Mouse (Mus musculus) lung, postnatal 0 days (tissue): Measurements from ENCODE around the gene Nifk.
A peak's percentile ranks its signal among the peaks of the same experiment; 100 is the strongest.

Experiments used
- CTCF ChIP-seq: IDR thresholded peaks from 2 replicates; pipeline ENCODE4 v1.5.1; 2016; ENCODE audit warnings: antibody characterized with exemption, mild to moderate bottlenecking
- EP300 ChIP-seq: IDR thresholded peaks from 2 replicates; pipeline ENCODE4 v1.6.1; 2016; ENCODE audit warnings: antibody characterized with exemption, mild to moderate bottlenecking, control low read depth

DNA sequence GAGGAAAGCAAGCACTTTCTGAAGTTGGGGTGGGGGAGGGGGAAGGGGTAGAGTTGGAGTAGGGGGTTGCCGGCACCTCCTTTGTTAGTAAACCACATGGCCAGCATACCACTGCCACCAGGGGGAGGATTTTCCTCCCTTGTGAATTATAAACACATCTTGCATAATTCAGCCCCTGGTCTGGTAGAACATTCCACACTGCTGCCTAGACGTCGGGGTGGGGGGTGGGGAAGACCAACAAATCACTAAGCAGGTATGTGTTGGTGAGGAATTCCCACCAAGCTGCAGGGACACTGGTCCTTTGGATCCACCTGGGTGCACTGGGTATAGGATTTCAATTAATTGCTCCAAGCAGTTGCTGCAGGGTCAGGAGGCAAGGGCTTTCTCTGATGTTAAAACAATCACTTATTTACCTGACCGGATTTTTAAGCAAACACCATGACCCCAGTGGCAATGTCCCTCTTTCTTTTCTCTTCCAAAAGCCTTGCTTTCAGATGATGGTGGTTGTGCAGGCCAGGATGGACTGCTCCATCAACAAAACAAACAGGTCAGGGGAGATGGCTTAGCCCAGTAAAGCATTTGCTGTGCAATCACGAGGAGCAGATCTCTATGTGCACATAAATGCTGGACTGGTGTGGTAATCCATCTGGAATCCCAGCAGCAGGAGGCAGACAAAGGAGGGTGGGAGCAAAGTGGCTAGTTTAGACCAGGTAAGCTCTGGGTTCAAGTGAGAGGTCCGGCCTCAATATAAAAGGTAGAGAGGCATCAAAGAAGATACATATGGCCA lies 22.2 kb downstream of the Nifk start:
- TF ChIP-seq CTCF (peak; percentile 44), EP300 (no peak)
